Mouse (Mus musculus): ENCODE results near the gene Arrdc4.

The Arrdc4 gene

GRCm38 (mm10) chr7:68712425-68712824, 36.6 kb downstream of the Arrdc4 start:
- DNase-seq (ENCODE audit: extremely low spot score, low read depth, low spot score) = no peak

GRCm38 (mm10) chr7:68709319-68709573, 39.8 kb downstream of the Arrdc4 start:
- no peak for DNase-seq (ENCODE audit: extremely low spot score, low read depth, low spot score)

GRCm38 (mm10) chr7:68708563-68709318, 40.3 kb downstream of the Arrdc4 start:
- DNase-seq (ENCODE audit: extremely low spot score, low read depth, low spot score) = no peak

- no peak for DNase-seq (ENCODE audit: extremely low spot score, low read depth, low spot score)
These were observed 43.9 kb downstream of the Arrdc4 start for GRCm38 (mm10) chr7:68705162-68705561.

- no peak for DNase-seq (ENCODE audit: extremely low spot score, low read depth, low spot score)
These were observed 51.7 kb downstream of the Arrdc4 start for GRCm38 (mm10) chr7:68697313-68697712.

GRCm38 (mm10) chr7:68696908-68697307, 52.1 kb downstream of the Arrdc4 start:
- DNase-seq (ENCODE audit: extremely low spot score, low read depth, low spot score) = no peak

GRCm38 (mm10) chr7:68696446-68696845, 52.6 kb downstream of the Arrdc4 start:
- DNase-seq (ENCODE audit: extremely low spot score, low read depth, low spot score) = no peak

GRCm38 (mm10) chr7:68692731-68693130, 56.3 kb downstream of the Arrdc4 start:
- no peak for DNase-seq (ENCODE audit: extremely low spot score, low read depth, low spot score)

- no peak for DNase-seq (ENCODE audit: extremely low spot score, low read depth, low spot score)
These were observed 57.6 kb downstream of the Arrdc4 start for GRCm38 (mm10) chr7:68691454-68691853.

- no peak for DNase-seq (ENCODE audit: extremely low spot score, low read depth, low spot score)
These were observed 61.9 kb downstream of the Arrdc4 start for GRCm38 (mm10) chr7:68687140-68687611.
